Mouse (Mus musculus): ENCODE measurements around the gene Gm21954. TPM values are rescaled to one million over a fixed set of nuclear protein-coding genes. Genes with fewer than 3 reads are reported as not detected.

Gm21954 gene
- polyA plus RNA-seq (2016; fragmentation: Nextera tagmentation; extraction: Ambion mirVana), result not detected in 2 replicates

- no peak for ATAC-seq (ENCODE audit: low FRiP score, low read depth)
- Histone ChIP-seq H3K4me1 (no peaks in the 10 kb centered on the region), H3K4me2 (replicated peaks) (no peak within 1 kb of the TSS), H3K36me3 (no peaks in the 10 kb centered on the region), H3K27ac (no peak within 1 kb of the TSS), H3K27me3 (replicated peaks) (no peaks in the 10 kb centered on the region), H3K9ac (no peak within 1 kb of the TSS), H3K4me3 (no peak within 1 kb of the TSS), H3K9me3 (no peaks in the 10 kb centered on the region)
- WGBS, result 93% methylated on average over 2 of the region's 2 CpGs
Measured at GRCm38 (mm10) chr3:55472110-55472509, at the start of gene Gm21954. Gm21954 (minus strand) TSS chr3:55472210.

- no peaks in the 10 kb centered on the region for H3K9me3 ChIP-seq
- no peaks in the 10 kb centered on the region for H3K27me3 ChIP-seq (replicated peaks)
- no peak for ATAC-seq (ENCODE audit: low FRiP score, low read depth)
- no peak overlapping the region for H3K4me2 ChIP-seq (replicated peaks)
- H3K27ac ChIP-seq, result no peak overlapping the region
- H3K4me3 ChIP-seq, result no peak overlapping the region
- no peaks in the 10 kb centered on the region for H3K36me3 ChIP-seq
- 70% methylated on average over 8 of the region's 8 CpGs for WGBS
- H3K4me1 ChIP-seq, result peaks cover 42% of the 10 kb centered on the region
- no peak overlapping the region for H3K9ac ChIP-seq
Measured at GRCm38 (mm10) chr3:55521776-55522175, 49.8 kb upstream of the Gm21954 start.

- Histone ChIP-seq H3K4me1 (peaks cover 41% of the 10 kb centered on the region), H3K9me3 (no peaks in the 10 kb centered on the region), H3K27ac (no peak overlapping the region), H3K9ac (no peak overlapping the region), H3K4me3 (no peak overlapping the region), H3K36me3 (no peaks in the 10 kb centered on the region), H3K4me2 (replicated peaks) (no peak overlapping the region), H3K27me3 (replicated peaks) (no peaks in the 10 kb centered on the region)
- WGBS, result 30% methylated on average over 12 of the region's 12 CpGs
- peak; percentile 54; the same call in 1 of the 2 replicates for ATAC-seq (ENCODE audit: low FRiP score, low read depth)
Measured at GRCm38 (mm10) chr3:55520240-55521180, 48.5 kb upstream of the Gm21954 start.

DNA sequence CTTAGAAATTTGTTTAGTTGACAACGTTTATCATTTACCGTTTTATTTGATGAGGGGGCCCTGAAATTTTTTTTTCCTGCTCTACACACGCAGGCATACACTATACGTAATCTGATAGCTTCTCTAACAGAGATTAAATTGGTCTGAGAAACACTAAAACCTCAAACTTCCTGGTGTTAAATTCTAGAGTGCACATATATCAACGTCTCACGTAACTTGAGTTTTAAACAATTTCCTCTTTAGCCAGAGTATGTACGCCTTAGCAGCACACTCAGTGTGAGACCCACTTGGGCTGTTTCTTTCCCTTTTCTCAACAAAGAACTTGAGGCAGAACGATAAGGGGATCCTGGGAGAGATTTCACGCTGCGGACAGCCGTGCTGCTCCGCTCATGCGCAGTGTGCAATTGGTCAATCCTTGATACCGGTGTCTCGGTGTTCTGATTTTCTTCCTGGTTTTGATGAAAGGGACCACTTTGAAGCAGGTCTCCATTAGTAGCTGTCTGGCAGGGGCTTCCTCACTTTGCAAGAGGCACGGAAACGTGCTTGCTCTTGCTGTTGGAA, 45.5 kb upstream of the Gm21954 start:
- no peak overlapping the region for H3K4me3 ChIP-seq
- H3K27me3 ChIP-seq (replicated peaks), result no peaks in the 10 kb centered on the region
- no peaks in the 10 kb centered on the region for H3K9me3 ChIP-seq
- WGBS, result 76% methylated on average over 17 of the region's 17 CpGs
- H3K4me1 ChIP-seq, result peaks cover 15% of the 10 kb centered on the region; the same call in 1 of the 2 replicates
- no peak for ATAC-seq (ENCODE audit: low FRiP score, low read depth)
- H3K9ac ChIP-seq, result no peak overlapping the region
- H3K36me3 ChIP-seq, result peaks cover 8% of the 10 kb centered on the region
- H3K27ac ChIP-seq, result no peak overlapping the region
- no peak overlapping the region for H3K4me2 ChIP-seq (replicated peaks)

DNA sequence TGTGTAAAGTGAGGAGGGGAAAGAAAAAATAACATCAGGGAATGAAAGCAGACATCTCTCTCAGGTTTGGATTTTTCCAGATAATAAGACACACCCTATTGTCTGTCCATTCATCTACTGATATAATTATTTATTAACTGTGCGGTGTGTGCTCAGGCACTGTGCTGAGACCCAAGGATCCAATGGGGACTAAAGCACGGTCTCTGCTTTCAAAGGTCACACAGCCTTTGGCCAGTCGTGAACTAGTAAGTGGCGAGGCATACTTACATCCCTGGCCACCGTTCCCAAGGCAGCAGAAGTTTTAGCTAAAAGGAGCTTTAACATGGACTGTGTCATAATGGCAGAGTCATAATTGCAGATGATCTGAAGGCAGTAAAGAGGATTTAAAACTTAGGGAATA, 44.0 kb upstream of the Gm21954 start:
- Histone ChIP-seq H3K27me3 (replicated peaks) (no peaks in the 10 kb centered on the region), H3K27ac (no peak overlapping the region), H3K4me2 (replicated peaks) (no peak overlapping the region), H3K9ac (no peak overlapping the region), H3K4me1 (peaks cover 6% of the 10 kb centered on the region; the same call in 1 of the 2 replicates), H3K9me3 (no peaks in the 10 kb centered on the region), H3K4me3 (no peak overlapping the region), H3K36me3 (peaks cover 8% of the 10 kb centered on the region)
- ATAC-seq (ENCODE audit: low FRiP score, low read depth), result no peak
- 37% methylated on average over 5 of the region's 5 CpGs for WGBS

GRCm38 (mm10) chr3:55511658-55512057, 39.6 kb upstream of the Gm21954 start:
- H3K27me3 ChIP-seq (replicated peaks), result no peaks in the 10 kb centered on the region
- H3K27ac ChIP-seq, result no peak overlapping the region
- no peak for ATAC-seq (ENCODE audit: low FRiP score, low read depth)
- H3K36me3 ChIP-seq, result peaks cover 21% of the 10 kb centered on the region
- H3K4me3 ChIP-seq, result no peak overlapping the region
- WGBS, result 82% methylated on average over 6 of the region's 6 CpGs
- no peak overlapping the region for H3K9ac ChIP-seq
- H3K4me2 ChIP-seq (replicated peaks), result no peak overlapping the region
- H3K9me3 ChIP-seq, result no peaks in the 10 kb centered on the region
- peaks cover 6% of the 10 kb centered on the region; the same call in 1 of the 2 replicates for H3K4me1 ChIP-seq

- Histone ChIP-seq H3K36me3 (peaks cover 27% of the 10 kb centered on the region), H3K4me3 (no peak overlapping the region), H3K9me3 (no peaks in the 10 kb centered on the region), H3K27ac (no peak overlapping the region), H3K9ac (no peak overlapping the region), H3K4me1 (no peaks in the 10 kb centered on the region), H3K4me2 (replicated peaks) (no peak overlapping the region), H3K27me3 (replicated peaks) (no peaks in the 10 kb centered on the region)
- no peak for ATAC-seq (ENCODE audit: low FRiP score, low read depth)
- WGBS, result 89% methylated on average over 7 of the region's 7 CpGs
Measured at GRCm38 (mm10) chr3:55510198-55510597, 38.2 kb upstream of the Gm21954 start.

- H3K4me1 ChIP-seq, result no peaks in the 10 kb centered on the region
- no peak for ATAC-seq (ENCODE audit: low FRiP score, low read depth)
- WGBS, result 87% methylated on average over 7 of the region's 7 CpGs
Measured at GRCm38 (mm10) chr3:55499298-55499697, 27.3 kb upstream of the Gm21954 start.

DNA sequence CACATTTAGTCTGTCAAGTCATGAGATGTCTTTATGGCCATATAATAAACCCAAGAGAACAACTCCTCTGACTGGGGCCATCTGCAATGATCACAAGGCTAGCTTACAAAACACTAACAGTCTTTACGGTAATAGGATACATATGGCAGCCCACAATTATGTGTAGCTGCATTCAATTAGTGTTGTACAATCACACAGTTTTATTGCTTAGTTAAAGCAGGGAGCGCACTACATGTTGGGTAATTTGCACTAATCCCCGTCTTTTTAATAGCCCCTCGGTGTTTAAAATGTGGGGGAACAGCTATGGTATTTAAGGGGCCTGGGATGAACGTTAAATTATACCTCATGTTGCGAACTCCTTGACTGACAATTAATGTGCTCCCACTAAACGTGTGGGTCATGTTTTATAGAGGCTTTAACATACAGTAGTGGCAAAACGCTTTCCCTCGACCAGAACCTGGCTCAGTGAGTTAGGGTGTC, 24.5 kb upstream of the Gm21954 start:
- H3K4me3 ChIP-seq, result no peak overlapping the region
- H3K27ac ChIP-seq, result no peak overlapping the region
- WGBS, result 31% methylated on average over 9 of the region's 9 CpGs
- 0 out of 2 replicates have a peak, but pooled peaks have one; percentile 41 for ATAC-seq (ENCODE audit: low FRiP score, low read depth)
- no peak overlapping the region for H3K9ac ChIP-seq
- H3K9me3 ChIP-seq, result no peaks in the 10 kb centered on the region
- no peaks in the 10 kb centered on the region for H3K27me3 ChIP-seq (replicated peaks)
- no peak overlapping the region for H3K4me2 ChIP-seq (replicated peaks)
- H3K4me1 ChIP-seq, result no peaks in the 10 kb centered on the region
- H3K36me3 ChIP-seq, result peaks cover 12% of the 10 kb centered on the region; the same call in 1 of the 2 replicates

More at GRCm38 (mm10) chr3:55499298-55499697, 27.3 kb upstream of the Gm21954 start:
- H3K27ac ChIP-seq, result no peak overlapping the region
- peaks cover 18% of the 10 kb centered on the region; the same call in 1 of the 2 replicates for H3K36me3 ChIP-seq
- H3K9me3 ChIP-seq, result no peaks in the 10 kb centered on the region
- no peak overlapping the region for H3K4me3 ChIP-seq
- no peaks in the 10 kb centered on the region for H3K27me3 ChIP-seq (replicated peaks)
- H3K4me2 ChIP-seq (replicated peaks), result no peak overlapping the region
- no peak overlapping the region for H3K9ac ChIP-seq

DNA sequence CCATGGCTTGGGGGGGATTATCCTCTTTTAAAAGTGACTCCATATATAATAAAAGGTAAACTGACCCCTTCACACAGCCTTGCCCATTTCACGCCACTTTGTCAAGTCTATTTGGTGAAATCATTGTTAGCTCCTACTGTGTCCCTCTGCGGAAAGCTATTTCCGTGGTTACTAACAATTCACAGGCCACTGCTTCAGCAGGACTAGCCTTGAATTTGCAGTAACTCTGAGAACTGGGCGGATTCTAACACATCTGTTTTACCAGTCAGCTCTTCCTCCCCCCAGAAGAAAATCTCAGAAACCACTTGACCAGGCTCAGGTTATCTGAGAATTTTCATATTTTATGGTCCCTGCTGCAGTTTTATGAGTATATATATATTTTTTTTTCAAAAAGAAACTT, 23.9 kb upstream of the Gm21954 start:
- H3K4me3 ChIP-seq, result no peak overlapping the region
- no peaks in the 10 kb centered on the region for H3K9me3 ChIP-seq
- no peak for ATAC-seq (ENCODE audit: low FRiP score, low read depth)
- 16% methylated on average over 4 of the region's 4 CpGs for WGBS
- no peak overlapping the region for H3K27ac ChIP-seq
- H3K4me1 ChIP-seq, result no peaks in the 10 kb centered on the region
- peaks cover 15% of the 10 kb centered on the region; the same call in 1 of the 2 replicates for H3K36me3 ChIP-seq
- H3K27me3 ChIP-seq (replicated peaks), result no peaks in the 10 kb centered on the region
- no peak overlapping the region for H3K4me2 ChIP-seq (replicated peaks)
- H3K9ac ChIP-seq, result no peak overlapping the region

GRCm38 (mm10) chr3:55495231-55495630, 23.2 kb upstream of the Gm21954 start:
- 80% methylated on average over 7 of the region's 7 CpGs for WGBS
- Histone ChIP-seq H3K36me3 (peaks cover 16% of the 10 kb centered on the region; the same call in 1 of the 2 replicates), H3K9me3 (no peaks in the 10 kb centered on the region), H3K27ac (no peak overlapping the region), H3K9ac (no peak overlapping the region), H3K4me1 (no peaks in the 10 kb centered on the region), H3K4me3 (no peak overlapping the region), H3K4me2 (replicated peaks) (no peak overlapping the region), H3K27me3 (replicated peaks) (no peaks in the 10 kb centered on the region)
- no peak for ATAC-seq (ENCODE audit: low FRiP score, low read depth)

GRCm38 (mm10) chr3:55494348-55494747, 22.3 kb upstream of the Gm21954 start:
- Histone ChIP-seq H3K4me1 (no peaks in the 10 kb centered on the region), H3K4me3 (no peak overlapping the region), H3K36me3 (peaks cover 18% of the 10 kb centered on the region; the same call in 1 of the 2 replicates), H3K9me3 (no peaks in the 10 kb centered on the region), H3K4me2 (replicated peaks) (no peak overlapping the region), H3K27me3 (replicated peaks) (no peaks in the 10 kb centered on the region), H3K9ac (no peak overlapping the region), H3K27ac (no peak overlapping the region)
- no peak for ATAC-seq (ENCODE audit: low FRiP score, low read depth)
- WGBS, result 44% methylated on average over 4 of the region's 4 CpGs
